Mouse (Mus musculus) kidney, postnatal 25 days (tissue): ENCODE measurements around the gene Radil.
A peak's percentile ranks its signal among the peaks of the same experiment; 100 is the strongest.

Experiments
- DNase-seq, 2 experiments: peaks; one replicate each; pipeline ENCODE4 v3.0.0; 2021; ENCODE audit warnings: mixed read lengths in 2 of 2

Radil gene

GRCm38 (mm10) chr5:142537286-142537685 is 13.6 kb downstream of the Radil start:
- peak; percentile 41 to 46 for DNase-seq

- no peak for DNase-seq
Observed at GRCm38 (mm10) chr5:142535388-142535787, 15.5 kb downstream of the Radil start.

- DNase-seq, result no peak
Observed at GRCm38 (mm10) chr5:142529915-142530314, 21.0 kb downstream of the Radil start, which contains the start of gene Papolb. Gene Papolb (minus strand): TSS chr5:142530076.

GRCm38 (mm10) chr5:142524711-142525464 is 26.0 kb downstream of the Radil start:
- DNase-seq, result no peak

- no peak for DNase-seq
Observed at GRCm38 (mm10) chr5:142521195-142521866, 29.6 kb downstream of the Radil start.

GRCm38 (mm10) chr5:142520360-142520759 is 30.5 kb downstream of the Radil start:
- no peak for DNase-seq

- DNase-seq, result no peak
Observed at GRCm38 (mm10) chr5:142518973-142519372, 31.9 kb downstream of the Radil start.

- peak in 1 of 2 experiments; percentile 14 for DNase-seq
Observed at GRCm38 (mm10) chr5:142512112-142512511, 38.8 kb downstream of the Radil start.

- DNase-seq, result no peak
Observed at GRCm38 (mm10) chr5:142510061-142510414, 40.9 kb downstream of the Radil start.

- DNase-seq, result peak in 1 of 2 experiments; percentile 12
Observed at GRCm38 (mm10) chr5:142509141-142510060, 41.5 kb downstream of the Radil start.

- no peak for DNase-seq
Observed at GRCm38 (mm10) chr5:142505695-142506423, 45.0 kb downstream of the Radil start.

- no peak for DNase-seq
Observed at GRCm38 (mm10) chr5:142504175-142504574, 46.7 kb downstream of the Radil start.

GRCm38 (mm10) chr5:142502414-142502813 is 48.5 kb downstream of the Radil start:
- peak; percentile 83 to 88 for DNase-seq

- no peak for DNase-seq
Observed at GRCm38 (mm10) chr5:142500918-142501317, 50.0 kb downstream of the Radil start.

GRCm38 (mm10) chr5:142498964-142499363 is 51.9 kb downstream of the Radil start:
- peak in 1 of 2 experiments; percentile 20 for DNase-seq

GRCm38 (mm10) chr5:142495321-142496096 is 55.4 kb downstream of the Radil start:
- peak in 1 of 2 experiments; percentile 13 for DNase-seq

GRCm38 (mm10) chr5:142493307-142493706 is 57.6 kb downstream of the Radil start:
- DNase-seq, result no peak

GRCm38 (mm10) chr5:142489955-142490707 is 60.8 kb downstream of the Radil start:
- no peak for DNase-seq

- DNase-seq, result no peak
Observed at GRCm38 (mm10) chr5:142486654-142487053, 64.2 kb downstream of the Radil start.

- no peak for DNase-seq
Observed at GRCm38 (mm10) chr5:142483581-142483980, 67.3 kb downstream of the Radil start.

- no peak for DNase-seq
Observed at GRCm38 (mm10) chr5:142482512-142482911, 68.4 kb downstream of the Radil start.
